Mouse (Mus musculus) 3T3-L1 (cell line): ENCODE measurements at regions not wholly inside any gene's neighbourhood (a gene's known extent, or its start where the extent isn't known, plus 50 kb on each side); places are given as distances from the start of the nearest gene placed in this dataset.

Source experiments
- DNase-seq: peaks from one replicate; pipeline ENCODE4 v3.0.0-alpha.2; 2015; ENCODE audit warnings: low read depth, low spot score

DNA sequence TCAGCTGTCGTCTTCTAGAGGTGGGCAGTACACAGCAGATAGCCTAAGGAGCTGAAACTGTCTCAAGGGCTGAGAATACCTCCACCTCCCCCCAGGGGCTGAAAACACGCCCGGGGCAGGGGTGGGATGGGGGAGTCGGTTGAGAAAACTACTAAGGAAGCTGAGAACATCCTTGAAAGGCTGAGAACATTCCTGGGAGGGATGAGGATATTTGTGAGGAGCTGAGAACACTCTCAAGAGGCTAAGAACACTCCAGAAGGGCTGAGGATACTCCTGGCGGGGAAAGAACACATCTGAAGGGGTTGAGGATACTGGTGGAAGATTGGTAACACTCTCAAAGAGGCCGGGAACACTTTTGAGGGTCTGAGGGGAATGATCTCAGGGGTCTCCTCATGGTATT is 81.3 kb upstream of the Gm9887 start:
- DNase-seq = no peak

DNA sequence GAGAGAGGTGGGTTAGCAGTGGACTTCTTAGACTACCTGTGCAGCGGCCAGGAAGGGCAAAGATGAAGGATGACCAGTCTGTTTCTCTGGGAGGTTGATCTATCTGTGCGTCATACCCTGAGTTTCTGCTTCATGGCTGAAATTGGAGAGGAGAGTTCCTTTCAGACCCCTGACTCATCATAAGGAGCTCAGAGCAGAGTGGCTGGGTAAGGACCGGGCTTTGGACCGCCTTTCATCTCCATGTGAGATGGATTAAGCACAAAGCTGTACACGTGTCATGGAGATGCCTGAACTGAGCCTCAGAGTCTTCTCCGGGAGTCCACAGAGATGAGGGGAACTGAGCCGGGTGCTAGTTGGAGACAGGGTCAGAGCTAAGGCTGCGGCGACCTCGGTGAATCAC is 80.7 kb upstream of the Gm9887 start:
- DNase-seq = peak; percentile 55

DNA sequence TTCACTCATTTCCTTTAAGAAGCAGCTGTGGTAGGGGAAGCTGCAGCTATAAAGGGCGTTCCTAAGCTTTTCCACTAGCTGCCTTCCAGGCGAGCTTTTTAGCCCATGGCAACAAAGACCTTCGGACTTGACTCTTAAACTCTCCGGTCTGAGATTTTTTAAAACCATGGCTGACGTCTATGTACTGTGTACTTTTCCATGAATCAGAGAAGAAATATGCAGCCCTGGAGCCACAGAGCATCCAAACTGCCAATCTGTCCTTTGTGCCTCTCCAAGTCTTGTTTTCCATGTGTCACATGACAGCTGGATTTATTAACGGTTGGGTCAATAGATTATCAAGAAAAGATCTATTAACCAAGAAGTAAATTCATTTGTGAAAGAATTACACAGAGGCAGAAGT is 78.9 kb upstream of the Gm9887 start:
- DNase-seq = peak; percentile 94

DNA sequence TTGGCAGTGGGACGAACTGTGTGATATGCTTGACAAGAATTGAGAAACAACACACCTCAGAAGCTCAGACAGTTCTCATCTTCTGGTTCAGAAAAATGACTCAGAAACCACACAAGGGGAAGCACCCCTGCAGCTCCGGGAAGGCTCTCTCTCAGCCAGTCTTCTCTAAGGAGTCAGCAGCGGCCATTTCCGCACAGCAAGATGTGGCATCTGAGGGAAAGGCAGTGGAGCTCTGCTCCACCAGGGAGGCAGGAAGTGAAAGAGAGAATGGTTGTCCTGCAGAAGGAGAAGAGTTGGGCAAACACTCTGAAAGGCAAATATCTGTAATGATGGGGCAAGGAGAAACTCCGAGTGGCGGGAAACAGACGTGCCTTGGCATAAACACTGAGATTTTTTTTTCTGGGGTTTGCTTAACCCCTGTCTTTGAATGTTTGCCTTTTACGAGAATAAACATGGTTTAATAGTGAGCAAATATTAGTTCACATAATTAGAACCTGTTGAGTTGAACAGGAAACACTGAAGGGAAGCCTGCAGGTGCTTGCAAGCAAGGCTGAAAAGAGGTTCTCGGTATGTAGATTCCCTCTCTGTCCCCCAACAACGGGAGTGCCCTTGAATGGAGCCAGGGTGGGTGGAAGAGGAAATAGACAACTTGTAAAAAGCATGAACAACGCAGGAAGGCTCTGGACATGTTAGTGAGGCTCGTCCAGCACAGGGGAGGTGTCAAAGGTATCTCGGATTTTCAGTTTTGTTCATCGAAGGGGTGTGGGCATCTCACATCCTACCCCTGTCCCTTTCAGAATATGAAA is 75.9 kb upstream of the Gm9887 start:
- DNase-seq = peak; percentile 90

DNA sequence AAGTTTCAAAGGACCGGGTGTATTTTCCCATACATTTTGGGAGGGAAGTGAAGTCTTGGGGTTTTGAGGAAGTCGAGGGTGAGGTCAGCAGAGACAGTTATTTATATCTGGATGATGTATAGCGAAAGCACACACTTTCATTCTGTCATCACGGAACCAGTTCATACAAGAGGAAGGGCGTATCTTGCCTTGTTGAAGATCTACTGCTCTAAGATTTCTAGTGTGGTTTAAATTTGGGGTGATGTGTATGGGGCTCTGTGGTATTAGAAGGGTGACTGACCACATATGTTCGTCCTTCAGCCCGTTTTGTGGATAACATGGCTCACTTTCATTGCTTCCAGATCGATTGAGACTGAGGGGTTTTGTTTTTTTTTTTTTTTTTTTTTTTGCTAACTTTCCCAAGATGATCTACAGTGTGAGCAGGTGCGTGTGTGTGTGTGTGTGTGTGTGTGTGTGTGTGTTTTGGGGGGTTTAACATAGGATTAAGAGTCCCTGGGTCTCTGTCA is 75.1 kb upstream of the Gm9887 start:
- DNase-seq = peak; percentile 58

DNA sequence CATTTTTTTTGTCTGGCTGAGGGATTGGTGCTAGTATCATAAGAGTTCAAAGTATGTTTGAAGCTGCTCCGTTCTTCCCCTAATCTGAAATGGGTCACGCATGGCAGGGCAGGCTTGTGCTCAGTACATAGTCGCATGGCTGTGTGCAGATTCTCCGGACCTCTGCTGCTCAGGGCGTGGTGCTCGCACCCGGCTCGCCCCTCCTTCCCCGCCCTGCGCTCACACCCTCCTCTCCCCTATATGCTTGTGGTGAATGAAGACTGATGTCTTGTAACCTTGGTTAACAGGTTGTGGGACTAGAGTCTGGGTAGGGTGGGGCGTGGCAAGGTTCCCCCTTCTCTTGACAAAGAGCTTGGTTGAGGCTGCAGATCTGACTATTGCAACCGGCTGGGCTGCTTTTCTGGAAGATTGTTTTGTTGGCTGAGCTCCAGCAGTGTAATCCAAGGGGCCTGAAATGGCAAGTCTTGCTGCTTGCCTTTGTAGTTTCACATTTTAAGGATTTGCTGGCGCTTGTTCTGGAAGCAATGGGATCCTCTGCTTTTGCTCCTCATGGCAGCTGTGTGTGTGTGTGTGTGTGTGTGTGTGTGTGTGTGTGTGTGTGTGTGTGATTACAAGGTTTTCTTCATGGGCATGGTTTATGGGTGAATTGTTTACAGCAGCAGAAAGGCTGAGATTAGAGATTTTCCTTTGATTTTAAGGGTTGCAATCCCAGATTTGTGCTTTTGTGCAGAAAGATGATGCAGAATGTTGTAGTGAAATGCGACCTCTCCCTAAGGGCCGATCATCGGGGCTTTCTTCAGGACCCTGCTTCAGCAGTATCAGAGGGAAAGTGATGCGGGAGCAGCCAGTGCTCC is 74.4 kb upstream of the Gm9887 start:
- DNase-seq = peak; percentile 67

DNA sequence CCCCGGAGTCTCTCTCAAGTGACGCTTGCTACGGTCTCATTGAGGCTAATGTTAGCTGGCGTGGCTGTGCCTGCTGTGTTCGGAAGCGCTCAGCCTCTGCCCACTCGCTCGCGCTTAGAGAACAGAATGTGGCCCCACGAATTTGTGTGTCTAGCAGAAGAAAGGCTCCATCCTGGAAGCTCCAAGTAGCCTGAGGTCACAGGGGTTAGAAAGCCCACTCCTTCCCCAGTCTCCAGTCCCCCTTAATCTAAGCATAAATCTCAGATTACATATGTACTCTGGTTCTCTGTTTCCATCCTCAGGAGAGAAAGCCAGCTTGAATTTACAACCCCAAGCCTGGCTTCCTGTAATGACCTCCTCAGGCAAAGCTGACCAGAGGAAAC is 73.8 kb upstream of the Gm9887 start:
- DNase-seq = no peak

DNA sequence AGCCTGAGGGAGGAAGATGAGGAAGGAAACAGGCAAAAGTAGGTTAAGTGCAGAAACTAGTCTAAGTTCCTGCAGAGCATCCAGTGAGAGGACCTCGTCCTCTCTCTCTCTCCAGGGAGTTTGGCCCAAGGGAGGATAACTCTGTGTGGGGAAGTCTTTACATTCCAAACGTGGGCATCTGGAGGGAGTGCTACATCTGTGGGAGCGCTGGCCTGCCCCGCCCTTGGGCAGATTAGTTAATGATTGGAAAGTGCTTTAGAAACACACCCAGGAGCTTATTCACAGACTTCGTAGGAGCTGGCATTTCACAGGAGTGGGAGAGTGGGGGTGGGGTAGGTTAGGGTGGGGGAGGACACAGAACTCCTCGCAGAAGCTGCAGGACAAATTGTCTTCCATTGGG is 70.1 kb upstream of the Gm9887 start:
- no peak for DNase-seq

DNA sequence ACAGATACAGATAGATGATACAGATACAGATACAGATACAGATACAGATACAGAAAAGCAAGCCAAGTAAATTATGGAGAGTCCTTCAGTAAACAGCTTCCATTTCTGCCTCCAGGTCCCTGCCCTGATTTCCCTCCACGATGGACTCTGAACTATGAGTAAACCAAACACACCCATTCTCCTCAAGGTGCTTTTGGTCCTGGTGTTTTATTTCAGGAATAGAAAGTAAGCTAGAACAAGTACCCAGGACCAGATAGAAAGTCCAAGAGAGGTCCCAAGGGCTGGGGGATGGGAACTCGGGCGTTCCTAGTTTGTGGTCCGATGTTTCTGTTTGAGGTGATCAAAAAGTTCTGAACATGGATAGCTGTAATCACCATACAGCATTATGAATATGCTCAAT is 69.5 kb upstream of the Gm9887 start:
- no peak for DNase-seq

DNA sequence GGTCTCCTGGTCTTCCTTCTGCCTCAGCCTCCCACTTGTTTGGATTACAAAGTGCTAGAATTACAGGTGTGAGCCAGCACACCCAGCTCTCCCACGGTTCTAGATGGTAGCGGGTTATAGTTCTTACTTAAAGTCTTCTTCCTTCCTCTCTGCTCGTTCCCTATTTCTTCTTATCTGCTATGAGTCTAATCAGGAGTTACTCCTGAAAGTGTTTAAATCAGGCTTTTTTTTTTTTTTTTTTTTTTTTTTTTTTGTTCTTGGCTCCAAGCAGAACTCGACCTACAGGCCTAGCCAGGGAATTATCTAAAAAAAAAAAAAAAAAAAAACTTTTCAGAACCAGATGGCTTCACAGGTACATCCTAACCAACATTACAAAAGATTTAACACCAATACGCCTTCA is 66.0 kb upstream of the Gm9887 start:
- DNase-seq = no peak

DNA sequence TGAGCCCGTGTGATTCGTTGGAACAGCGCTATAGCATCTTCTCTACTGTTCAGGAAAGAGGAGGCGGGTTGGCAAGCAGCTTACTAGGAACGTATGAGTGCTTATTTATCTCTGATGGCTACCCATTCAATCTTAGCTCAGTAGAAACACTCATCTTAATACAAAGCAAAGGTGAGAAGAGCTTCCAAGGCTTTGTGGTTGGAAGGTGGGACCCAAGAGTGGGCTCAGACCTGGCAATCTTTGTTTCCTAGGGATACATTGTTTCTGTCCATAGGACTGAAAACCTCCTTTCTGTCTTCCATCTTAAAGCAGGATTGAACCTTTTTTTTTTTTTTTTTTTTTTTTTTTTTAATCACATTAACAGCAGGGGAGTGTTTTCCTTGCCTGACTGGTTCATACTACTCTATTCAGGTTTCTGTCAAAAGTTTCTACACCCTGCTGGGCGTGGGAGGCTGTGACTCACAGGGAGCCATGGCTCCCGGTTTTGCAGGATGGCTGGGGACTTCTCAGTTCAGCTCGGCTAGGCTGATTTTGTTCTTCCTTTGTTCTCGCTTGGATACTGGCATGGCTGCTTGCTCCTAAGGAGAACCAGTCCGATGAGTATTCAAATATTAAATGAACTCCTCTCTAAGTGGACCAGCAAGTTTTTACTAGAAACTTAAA is 64.7 kb upstream of the Gm9887 start:
- DNase-seq = peak; percentile 89

DNA sequence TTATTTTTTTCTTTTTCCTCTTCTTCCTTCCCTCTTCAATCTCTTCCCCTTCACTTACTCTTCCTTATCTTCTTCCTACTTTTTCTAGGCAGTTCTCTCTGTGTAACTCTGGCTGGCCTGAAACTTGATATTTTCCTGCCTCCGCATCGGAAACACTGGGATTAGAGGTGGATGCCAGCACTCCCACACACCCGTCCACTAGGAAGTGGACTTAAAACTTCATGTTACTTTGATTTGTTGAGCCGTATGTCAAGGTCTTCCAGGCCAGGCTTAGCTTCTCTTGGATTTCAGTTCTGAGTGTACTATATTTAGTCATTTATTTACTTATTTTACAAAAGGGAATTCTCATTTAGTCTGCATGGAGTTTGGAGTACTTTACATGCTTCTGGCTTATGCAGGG is 62.1 kb upstream of the Gm9887 start:
- no peak for DNase-seq

DNA sequence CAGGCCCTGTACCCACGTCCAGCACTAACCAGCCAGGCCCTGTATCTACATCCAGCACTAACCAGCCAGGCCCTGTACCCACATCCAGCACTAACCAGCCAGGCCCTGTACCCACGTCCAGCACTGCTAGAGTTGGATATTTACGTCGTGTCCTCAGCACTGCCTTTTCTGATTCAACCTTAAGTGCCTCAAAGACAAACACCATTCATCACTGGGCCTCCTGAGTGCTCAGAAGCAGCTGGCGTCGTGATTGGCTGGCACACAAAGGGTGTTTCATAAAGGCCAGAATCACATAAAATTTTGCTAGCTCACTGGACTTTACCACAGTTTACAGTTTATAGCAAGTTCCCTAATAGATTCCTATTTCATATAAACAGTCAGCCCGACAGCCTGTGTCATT is 59.8 kb upstream of the Gm9887 start:
- no peak for DNase-seq

DNA sequence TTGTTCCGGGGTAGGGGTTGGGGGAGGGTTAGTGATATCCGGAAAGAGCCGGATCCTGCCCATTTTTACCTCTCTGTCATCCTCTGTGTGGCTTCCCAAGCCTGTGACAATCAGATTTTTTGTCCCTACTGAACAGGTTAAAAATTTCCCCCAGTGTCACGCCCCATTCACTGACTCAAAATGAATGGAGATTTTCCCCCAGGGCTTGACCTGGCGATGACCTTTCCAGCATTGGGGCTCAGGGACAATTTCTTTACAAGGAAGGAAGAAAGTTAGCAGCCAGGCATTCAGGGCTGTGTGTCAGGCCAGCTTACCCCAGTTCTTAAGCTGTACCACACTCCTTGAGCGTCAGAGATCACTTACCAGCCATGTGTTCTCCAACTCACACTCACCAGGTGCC is 55.9 kb upstream of the Gm9887 start:
- no peak for DNase-seq

DNA sequence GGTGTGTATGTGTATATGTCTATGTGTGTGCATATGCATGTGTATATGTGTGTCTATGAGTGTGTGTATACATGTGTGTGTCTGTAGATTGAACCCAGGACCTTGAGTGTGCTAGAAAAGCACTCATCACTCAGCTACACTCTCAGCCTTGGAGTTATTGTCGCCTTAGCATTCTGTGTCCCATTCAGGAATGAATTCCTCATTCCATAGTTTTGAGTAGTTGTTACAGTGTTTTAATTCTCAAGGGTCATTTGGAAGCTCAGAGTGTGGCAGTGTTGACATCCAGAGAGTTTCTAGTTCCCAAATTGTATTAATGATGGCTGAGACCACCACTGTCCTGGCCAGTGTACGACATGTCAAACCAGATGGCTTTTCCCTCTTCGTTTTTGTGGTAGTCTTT is 53.4 kb upstream of the Gm9887 start:
- DNase-seq = no peak

DNA sequence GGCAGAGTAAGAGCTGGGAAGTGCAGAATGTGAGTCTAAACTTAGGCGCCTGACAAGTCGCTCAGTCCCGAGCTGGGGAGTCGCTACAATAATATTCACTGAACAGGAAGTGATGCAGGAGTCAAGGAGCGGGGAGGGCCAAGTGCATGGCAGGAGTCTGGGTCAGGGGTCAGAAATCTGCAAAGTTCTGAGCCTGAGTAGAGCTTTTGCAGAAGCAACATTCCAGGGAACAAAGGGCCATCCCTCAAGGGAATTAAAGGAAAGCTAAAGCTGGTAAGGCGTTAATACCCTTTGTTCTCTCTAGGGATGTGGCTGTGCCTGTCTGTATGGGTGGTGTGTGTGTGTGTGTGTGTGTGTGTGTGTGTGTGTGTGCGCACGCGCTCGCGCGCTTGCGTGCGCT is 52.7 kb upstream of the Gm9887 start:
- DNase-seq = peak; percentile 48
